Mouse (Mus musculus) midbrain, postnatal 0 days (tissue): ENCODE data around the gene Nolc1. TPM values are rescaled to one million over a fixed set of nuclear protein-coding genes. Genes with fewer than 3 reads are reported as not detected.

Experiments
- ATAC-seq: fragments of 200-750 bp; cut with Nextera tagmentation; 2 replicates; pipeline ENCODE4 v1.8.0; 2017; ENCODE audit warnings: moderate number of reproducible peaks, mild to moderate bottlenecking, moderate TSS enrichment, moderate library complexity; ENCODE audit not compliant: low FRiP score
- DNase-seq: peaks from one replicate; pipeline ENCODE4 v3.0.0-alpha.2; 2015; ENCODE audit warnings: low spot score
- H3K27ac ChIP-seq: fragments of 300-500 bp; sonication (generic); 2 replicates; pipeline ENCODE4 v1.5.1; 2014; ENCODE audit warnings: low read depth, mild to moderate bottlenecking, low read length, mixed read lengths
- H3K27me3 ChIP-seq: fragments of 300-500 bp; sonication (generic); 2 replicates; pipeline ENCODE4 v1.6.1; 2014; ENCODE audit warnings: low read length, control low read depth, mixed read lengths; ENCODE audit not compliant: insufficient read depth
- H3K36me3 ChIP-seq: fragments of 300-500 bp; sonication (generic); 2 replicates; pipeline ENCODE4 v1.6.1; 2014; ENCODE audit warnings: low read length, control low read depth, mixed read lengths; ENCODE audit not compliant: insufficient read depth
- H3K4me1 ChIP-seq: fragments of 300-500 bp; sonication (generic); 2 replicates; pipeline ENCODE4 v1.6.1; 2014; ENCODE audit warnings: mild to moderate bottlenecking, control low read depth, antibody characterized with exemption, low read length, mixed read lengths; ENCODE audit not compliant: insufficient read depth
- H3K4me2 ChIP-seq: fragments of 300-500 bp; sonication (generic); 2 replicates; pipeline ENCODE4 v1.6.1; 2014; ENCODE audit warnings: low read depth, mild to moderate bottlenecking, low read length, mixed read lengths; ENCODE audit not compliant: poor library complexity, severe bottlenecking
- H3K4me3 ChIP-seq: fragments of 300-500 bp; sonication (generic); 2 replicates; pipeline ENCODE4 v1.5.1; 2014; ENCODE audit warnings: low read depth, mild to moderate bottlenecking, low read length, moderate library complexity
- H3K9ac ChIP-seq: fragments of 300-500 bp; sonication (generic); replicated peaks from 2 replicates; pipeline ENCODE4 v1.6.1; 2014; ENCODE audit warnings: mild to moderate bottlenecking, low read length, moderate library complexity, mixed read lengths; ENCODE audit not compliant: poor library complexity, severe bottlenecking
- H3K9me3 ChIP-seq: fragments of 300-500 bp; sonication (generic); 2 replicates; pipeline ENCODE4 v1.6.1; 2016; ENCODE audit warnings: low read length, control low read depth
- CTCF ChIP-seq: IDR thresholded peaks from 2 replicates; pipeline ENCODE4 v1.5.1; 2016; ENCODE audit warnings: antibody characterized with exemption, mild to moderate bottlenecking
- WGBS: fragments of 180-500 bp; shearing (Covaris S2); extraction: QIAGEN DNeasy Blood & Tissue Kit; methylation state at CpG from one replicate; pipeline ENCODE4 v1.1.7; 2014; 5-methylcytosine and 5-hydroxymethylcytosine counted together
- polyA plus RNA-seq: library from polyadenylated mRNA; unstranded; fragments of >200 nt; fragmentation: Nextera tagmentation; extraction: Ambion mirVana; gene quantifications from 2 replicates; pipeline ENCODE4 v1.2.1, GENCODE M21; 2015
- total RNA-seq: library from RNA; depleted of rRNA; stranded (reverse); fragments of >200 nt; gene quantifications from 2 replicates; pipeline ENCODE4 v1.2.3, GENCODE M21; 2014; rRNA removed

Nolc1 gene
- total RNA-seq: 26.0 and 35.5 TPM in 2 replicates
- 55.7 and 63.5 TPM in 2 replicates for polyA plus RNA-seq

GRCm38 (mm10) chr19:46075616-46076607 is at the start of gene Nolc1:
TSS of gene Nolc1 (plus strand) at chr19:46075863.
- Histone ChIP-seq H3K27me3 (no peaks in the 10 kb centered on the region), H3K4me1 (peaks cover 8% of the 10 kb centered on the region), H3K4me2 (peak within 1 kb of the TSS; percentile 72), H3K36me3 (peaks cover 26% of the 10 kb centered on the region), H3K27ac (peak within 1 kb of the TSS; percentile 67; the same call in 1 of the 2 replicates), H3K4me3 (peak within 1 kb of the TSS; percentile 85), H3K9me3 (no peaks in the 10 kb centered on the region), H3K9ac (peak within 1 kb of the TSS; percentile 55)
- WGBS: under 1% methylated on average over 66 of the region's 66 CpGs
- peak; percentile 52 for TF ChIP-seq CTCF
- ATAC-seq (peak; percentile 96), DNase-seq (peak; percentile 98)

GRCm38 (mm10) chr19:46026567-46026966 is 49.1 kb upstream of the Nolc1 start:
- DNase-seq: no peak
- Histone ChIP-seq H3K4me1 (no peaks in the 10 kb centered on the region), H3K27ac (no peak overlapping the region), H3K9me3 (no peaks in the 10 kb centered on the region), H3K4me2 (no peak overlapping the region), H3K4me3 (no peak overlapping the region), H3K9ac (no peak overlapping the region), H3K27me3 (no peaks in the 10 kb centered on the region), H3K36me3 (peaks cover 4% of the 10 kb centered on the region)
- 61% methylated on average over 8 of the region's 8 CpGs for WGBS
- no peak for TF ChIP-seq CTCF
- ATAC-seq: no peak

- peak; percentile 48 for TF ChIP-seq CTCF
- DNase-seq: no peak
- no peak overlapping the region for H3K9ac ChIP-seq
- H3K4me3 ChIP-seq: no peak overlapping the region
- peaks cover 27% of the 10 kb centered on the region for H3K36me3 ChIP-seq
- no peaks in the 10 kb centered on the region for H3K4me1 ChIP-seq
- H3K9me3 ChIP-seq: no peaks in the 10 kb centered on the region
- H3K27ac ChIP-seq: no peak overlapping the region
- H3K27me3 ChIP-seq: no peaks in the 10 kb centered on the region
- no peak overlapping the region for H3K4me2 ChIP-seq
- ATAC-seq: no peak
- 78% methylated on average over 11 of the region's 11 CpGs for whole genome bisulfite sequencing
Measured at GRCm38 (mm10) chr19:46028747-46029320, 46.8 kb upstream of the Nolc1 start.

- WGBS: 96% methylated on average over 1 of the region's 1 CpGs
Measured at GRCm38 (mm10) chr19:46029652-46030051, 46.0 kb upstream of the Nolc1 start.

GRCm38 (mm10) chr19:46030196-46030983 is 45.3 kb upstream of the Nolc1 start:
- Histone ChIP-seq H3K4me1 (no peaks in the 10 kb centered on the region), H3K27me3 (no peaks in the 10 kb centered on the region), H3K9me3 (no peaks in the 10 kb centered on the region), H3K4me3 (no peak overlapping the region), H3K36me3 (peaks cover 42% of the 10 kb centered on the region), H3K9ac (no peak overlapping the region), H3K27ac (no peak overlapping the region), H3K4me2 (no peak overlapping the region)
- no peak for TF ChIP-seq CTCF
- ATAC-seq (no peak), DNase-seq (no peak)
- WGBS: 94% methylated on average over 10 of the region's 10 CpGs

More at GRCm38 (mm10) chr19:46029652-46030051, 46.0 kb upstream of the Nolc1 start:
- H3K36me3 ChIP-seq: peaks cover 35% of the 10 kb centered on the region
- no peaks in the 10 kb centered on the region for H3K27me3 ChIP-seq
- no peaks in the 10 kb centered on the region for H3K9me3 ChIP-seq
- TF ChIP-seq CTCF: no peak
- ATAC-seq (no peak), DNase-seq (no peak)
- no peaks in the 10 kb centered on the region for H3K4me1 ChIP-seq
- no peak overlapping the region for H3K27ac ChIP-seq
- H3K9ac ChIP-seq: no peak overlapping the region
- H3K4me2 ChIP-seq: no peak overlapping the region
- no peak overlapping the region for H3K4me3 ChIP-seq
